Comparison of ENCODE assay signal across 8 mouse cellular contexts in genomic region chr6:142757334-142757965, GRCm38 (mm10). TPM values are rescaled to one million over a fixed set of nuclear protein-coding genes. Genes with fewer than 3 reads are reported as not detected.
DNase-seq lines count a peak whose midpoint lies in the region; ATAC-seq and TF ChIP-seq lines count a peak whose summit lies in the region.

No protein-coding gene starts in this region.

- peak overlapping the region; percentile 91 for H3K9ac ChIP-seq in ES-Bruce4 (ENCODE audit: low read depth, poor library complexity, severe bottlenecking)
- peak overlapping the region; percentile 82 for H3K9ac ChIP-seq in limb, embryonic 11.5 days (ENCODE audit: low read length)

- TF ChIP-seq POLR2A in ES-Bruce4 (IDR thresholded peaks at IDR 0.05; ENCODE audit: insufficient read depth, low read length) (no peak), myocyte (IDR thresholded peaks at IDR 0.05; ENCODE audit: insufficient read length, low read depth) (no peak)

- no peak for DNase-seq in forebrain, embryonic 10.5 days (ENCODE audit: extremely low spot score, low spot score)
- DNase-seq in limb, embryonic 11.5 days (ENCODE audit: low spot score) = no peak
- DNase-seq in layer of hippocampus, postnatal 36 days = no peak
- no peak for DNase-seq in kidney, postnatal 25 days

- no peak for ATAC-seq in limb, embryonic 11.5 days (ENCODE audit: insufficient number of reproducible peaks, low FRiP score, low TSS enrichment, low read depth)
- no peak for ATAC-seq in monocyte, adult 5-6 weeks (replicated peaks; ENCODE audit: insufficient number of reproducible peaks, low FRiP score, low TSS enrichment, poor library complexity, severe bottlenecking)

- H3K27me3 ChIP-seq in C2C12 (ENCODE audit: control insufficient read depth, insufficient read depth, insufficient read length) = peaks cover 5% of the 10 kb centered on the region
- H3K27me3 ChIP-seq in ES-Bruce4 (ENCODE audit: control insufficient read depth, insufficient read depth, low read length, poor library complexity, severe bottlenecking) = no peaks in the 10 kb centered on the region
- peaks cover 36% of the 10 kb centered on the region for H3K27me3 ChIP-seq in forebrain, embryonic 10.5 days (ENCODE audit: poor library complexity, severe bottlenecking)
- no peaks in the 10 kb centered on the region for H3K27me3 ChIP-seq in limb, embryonic 11.5 days (ENCODE audit: control insufficient read depth, insufficient read depth, low read length)
- H3K27me3 ChIP-seq in myocyte (ENCODE audit: control insufficient read depth, insufficient read depth, insufficient read length) = peaks cover 5% of the 10 kb centered on the region

- no peak for TF ChIP-seq EP300 in ES-Bruce4 (IDR thresholded peaks at IDR 0.05; ENCODE audit: insufficient read depth, low read depth, low read length)

- H3K4me2 ChIP-seq in limb, embryonic 11.5 days (ENCODE audit: low read depth, severe bottlenecking) = peak overlapping the region; percentile 69
- peak overlapping the region; percentile 81 for H3K4me2 ChIP-seq in myocyte (ENCODE audit: low read depth)

- peaks cover 8% of the 10 kb centered on the region for H3K79me3 ChIP-seq in C2C12 (ENCODE audit: low read depth)

- peaks cover 7% of the 10 kb centered on the region for H3K36me3 ChIP-seq in C2C12 (ENCODE audit: control insufficient read depth, insufficient read depth)
- peaks cover 14% of the 10 kb centered on the region for H3K36me3 ChIP-seq in ES-Bruce4 (ENCODE audit: control insufficient read depth, insufficient read depth, low read length, poor library complexity, severe bottlenecking)
- H3K36me3 ChIP-seq in forebrain, embryonic 10.5 days (replicated peaks) = peaks cover 35% of the 10 kb centered on the region
- no peaks in the 10 kb centered on the region for H3K36me3 ChIP-seq in limb, embryonic 11.5 days (ENCODE audit: control insufficient read depth, insufficient read depth, low read length)
- no peaks in the 10 kb centered on the region for H3K36me3 ChIP-seq in myocyte (ENCODE audit: control insufficient read depth, insufficient read depth)

- 55% methylated on average over 10 of the region's 10 CpGs for WGBS in forebrain, embryonic 10.5 days
- WGBS in limb, embryonic 11.5 days = 55% methylated on average over 10 of the region's 10 CpGs

- H3K79me2 ChIP-seq in C2C12 (ENCODE audit: control insufficient read depth, insufficient read depth) (peaks cover 29% of the 10 kb centered on the region), myocyte (ENCODE audit: control insufficient read depth, insufficient read depth) (peaks cover 5% of the 10 kb centered on the region)

- H3K4me3 ChIP-seq in C2C12 (ENCODE audit: insufficient read depth, poor library complexity, severe bottlenecking) (peak overlapping the region; percentile 87), ES-Bruce4 (ENCODE audit: low read depth, low read length) (peak overlapping the region; percentile 76), myocyte (peak overlapping the region; percentile 29)
- H3K4me3 ChIP-seq in forebrain, embryonic 10.5 days = peak overlapping the region; percentile 95
- peak overlapping the region; percentile 91 for H3K4me3 ChIP-seq in limb, embryonic 11.5 days (ENCODE audit: low read depth, low read length)

- no peak for TF ChIP-seq CTCF in C2C12 (IDR thresholded peaks at IDR 0.05; ENCODE audit: control insufficient read depth, insufficient read depth, insufficient read length)
- no peak for TF ChIP-seq CTCF in ES-Bruce4 (IDR thresholded peaks at IDR 0.05; ENCODE audit: low read depth, low read length)

- no peak overlapping the region for H3K27ac ChIP-seq in ES-Bruce4 (ENCODE audit: insufficient read depth, low read length)
- H3K27ac ChIP-seq in forebrain, embryonic 10.5 days = peak overlapping the region; percentile 95
- H3K27ac ChIP-seq in limb, embryonic 11.5 days (replicated peaks; ENCODE audit: low read depth, low read length) = no peak overlapping the region

- peaks cover 4% of the 10 kb centered on the region for H3K4me1 ChIP-seq in ES-Bruce4 (ENCODE audit: control insufficient read depth, insufficient read depth, low read length)
- peaks cover 35% of the 10 kb centered on the region for H3K4me1 ChIP-seq in forebrain, embryonic 10.5 days
- 0 out of 2 replicates have a peak, but pooled peaks cover 2% of the 10 kb centered on the region for H3K4me1 ChIP-seq in limb, embryonic 11.5 days (ENCODE audit: control insufficient read depth, insufficient read depth, low read length)

- H3ac ChIP-seq in C2C12 (ENCODE audit: control insufficient read depth, insufficient read length, low read depth) = no peak overlapping the region
- peak overlapping the region; percentile 73 for H3ac ChIP-seq in myocyte (ENCODE audit: control insufficient read depth, insufficient read length)

- H3K9me3 ChIP-seq in ES-Bruce4 (replicated peaks; ENCODE audit: control insufficient read depth, insufficient read depth, low read length, poor library complexity, severe bottlenecking) = no peaks in the 10 kb centered on the region
- H3K9me3 ChIP-seq in forebrain, embryonic 10.5 days = no peaks in the 10 kb centered on the region
- H3K9me3 ChIP-seq in limb, embryonic 11.5 days (ENCODE audit: control insufficient read depth, low read length) = no peaks in the 10 kb centered on the region

TF ChIP-seq in C2C12, 6 proteins besides CTCF, POLR2A, EP300 and RAD21:
- TF ChIP-seq CEBPB (IDR thresholded peaks at IDR 0.05; ENCODE audit: low read depth) (no peak), FOSL1 (IDR thresholded peaks at IDR 0.05; ENCODE audit: insufficient read depth, low read length, poor library complexity, severe bottlenecking) (no peak), USF1 (IDR thresholded peaks at IDR 0.05; ENCODE audit: low read depth) (no peak), MAX (IDR thresholded peaks at IDR 0.05) (no peak), MYOG (IDR thresholded peaks at IDR 0.05; ENCODE audit: control insufficient read depth, extremely low read depth, insufficient read length) (no peak), MYOD1 (IDR thresholded peaks at IDR 0.05; ENCODE audit: control insufficient read depth, insufficient read length, low read depth) (no peak)
TF ChIP-seq in C2C12: peak in this region for 0.

TF ChIP-seq in myocyte, 11 proteins besides CTCF, POLR2A, EP300 and RAD21:
- TF ChIP-seq MYOD1 (IDR thresholded peaks at IDR 0.05; ENCODE audit: control insufficient read depth in 1 of 3, insufficient read length in 2 of 3, low read depth in 2 of 3) = no peak
- TF ChIP-seq CEBPB (IDR thresholded peaks at IDR 0.05; ENCODE audit: insufficient read depth, poor library complexity, severe bottlenecking) = no peak

RNA-seq across cellular contexts. Expression of gene Cmas, which starts 1.0 kb away (rescaled TPM):
- 34.1 TPM for polyA plus RNA-seq in C2C12 (2012; fragmentation: generic; extraction: Trizol)
- polyA plus RNA-seq in ES-Bruce4 (2011; ENCODE audit: insufficient read depth, insufficient read length, low read depth, missing spikeins) = 81.6 and 87.1 TPM in 2 replicates
- 68.9 and 70.6 TPM in 2 replicates for polyA plus RNA-seq in forebrain, embryonic 10.5 days (2016; fragmentation: Nextera tagmentation; extraction: Ambion mirVana)
- polyA plus RNA-seq in limb, embryonic 11.5 days (2014; fragmentation: Nextera tagmentation; extraction: Ambion mirVana) = 84.5 and 91.9 TPM in 2 replicates
- polyA plus RNA-seq in myocyte (2012; fragmentation: generic; extraction: Trizol) = 27.8 TPM
- total RNA-seq in monocyte, adult 5-6 weeks (2017) = 92.6 to 119 TPM (median 117 TPM) in 3 replicates
- 100 to 1,000 TPM in 1 of 2 experiments, 10 to 100 TPM in 1; 93.1 to 101 TPM for total RNA-seq in layer of hippocampus, postnatal 36 days (2021)

RNA-seq across cellular contexts. Expression of gene Sult6b2, which starts 46.9 kb away (rescaled TPM):
- not detected for polyA plus RNA-seq in C2C12 (2012; fragmentation: generic; extraction: Trizol)
- polyA plus RNA-seq in ES-Bruce4 (2011; ENCODE audit: insufficient read depth, insufficient read length, low read depth, missing spikeins) = not detected in 2 replicates
- polyA plus RNA-seq in forebrain, embryonic 10.5 days (2016; fragmentation: Nextera tagmentation; extraction: Ambion mirVana) = 0.06 TPM in 1 of 2 replicates, not detected in the other
- polyA plus RNA-seq in limb, embryonic 11.5 days (2014; fragmentation: Nextera tagmentation; extraction: Ambion mirVana) = not detected in 2 replicates
- polyA plus RNA-seq in myocyte (2012; fragmentation: generic; extraction: Trizol) = not detected
- total RNA-seq in monocyte, adult 5-6 weeks (2017) = not detected in 3 replicates
- total RNA-seq in layer of hippocampus, postnatal 36 days (2021) = not detected

RNA-seq across cellular contexts. Expression of gene Abcc9, which starts 55.3 kb away (rescaled TPM):
- polyA plus RNA-seq in C2C12 (2012; fragmentation: generic; extraction: Trizol) (under 0.01 TPM), ES-Bruce4 (2011; ENCODE audit: insufficient read depth, insufficient read length, low read depth, missing spikeins) (0.12 and 0.36 TPM in 2 replicates), myocyte (2012; fragmentation: generic; extraction: Trizol) (0.36 TPM)
- polyA plus RNA-seq in forebrain, embryonic 10.5 days (2016; fragmentation: Nextera tagmentation; extraction: Ambion mirVana) = 0.73 and 1.0 TPM in 2 replicates
- polyA plus RNA-seq in limb, embryonic 11.5 days (2014; fragmentation: Nextera tagmentation; extraction: Ambion mirVana) = 0.47 and 0.77 TPM in 2 replicates
- 0.11 TPM in 1 of 3 replicates, not detected in the others for total RNA-seq in monocyte, adult 5-6 weeks (2017)
- total RNA-seq in layer of hippocampus, postnatal 36 days (2021) = 1 to 10 TPM; 3.1 to 3.3 TPM

Comparison
In these comparisons a context has a peak if more than half of its experiments do, and no peak if none do; other contexts are left out.
1. H3K4me3 ChIP-seq: peak in every context shown above with its lines; median percentile 95 in forebrain, embryonic 10.5 days; 91 in limb, embryonic 11.5 days; 87 in C2C12; 76 in ES-Bruce4; 29 in myocyte.